Mouse (Mus musculus) liver (tissue): ENCODE data around the gene 4930415O20Rik.
A peak's percentile ranks its signal among the peaks of the same experiment; 100 is the strongest.

ENCODE experiments used
- DNase-seq: peaks from one replicate; pipeline ENCODE4 v3.0.0-alpha.2; 2020; ENCODE audit warnings: mixed read lengths

4930415O20Rik gene

DNA sequence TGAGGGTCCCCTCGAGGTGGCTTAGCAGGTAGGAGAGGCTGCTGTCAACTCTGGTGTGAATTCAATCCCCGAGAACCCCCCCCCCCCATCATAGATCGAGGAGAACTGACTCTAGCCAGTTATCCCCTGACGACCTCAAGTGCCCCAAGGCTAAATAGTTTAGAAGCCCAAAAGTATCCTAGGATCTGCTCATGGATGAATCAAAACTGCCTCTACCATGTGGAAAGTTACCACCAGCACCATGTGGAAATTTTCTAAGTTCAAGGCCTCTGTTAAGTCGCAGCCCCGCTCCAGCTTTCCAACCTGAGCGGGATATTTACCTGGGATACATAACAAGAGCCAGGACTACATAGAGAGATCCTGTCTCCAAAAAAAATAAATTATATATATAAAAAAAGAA is 1.6 kb upstream of the 4930415O20Rik start:
- DNase-seq, result no peak

DNA sequence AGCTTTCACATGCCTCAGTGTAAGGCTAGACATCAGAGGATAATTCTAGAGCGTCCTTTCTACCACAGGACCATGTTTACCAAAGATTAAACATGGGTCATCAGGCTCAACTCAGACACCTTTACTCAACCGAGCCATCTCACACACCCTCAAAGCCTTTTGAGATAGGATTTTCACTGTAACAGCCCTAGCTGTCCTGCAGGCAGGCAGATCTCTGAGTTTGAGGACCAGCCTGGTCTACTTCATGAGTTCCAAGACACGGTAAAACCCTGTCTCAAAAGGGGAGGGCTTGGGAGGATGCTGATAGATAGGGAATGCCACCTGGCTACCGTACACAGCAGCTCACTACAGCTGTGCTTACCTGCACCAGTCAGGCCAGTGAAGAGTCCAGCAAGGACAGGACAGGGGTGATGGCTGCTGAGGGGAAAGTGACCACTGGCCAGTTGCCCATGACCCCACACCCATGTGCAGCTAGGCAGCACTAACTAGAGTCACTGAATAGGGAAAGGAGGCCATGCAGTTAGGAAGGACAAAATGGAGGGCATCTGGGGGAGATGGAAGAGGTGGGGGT is 924 bp upstream of the 4930415O20Rik start:
- DNase-seq, result no peak

GRCm38 (mm10) chr15:98573293-98573692 is 2.5 kb downstream of the 4930415O20Rik start:
- no peak for DNase-seq

DNA sequence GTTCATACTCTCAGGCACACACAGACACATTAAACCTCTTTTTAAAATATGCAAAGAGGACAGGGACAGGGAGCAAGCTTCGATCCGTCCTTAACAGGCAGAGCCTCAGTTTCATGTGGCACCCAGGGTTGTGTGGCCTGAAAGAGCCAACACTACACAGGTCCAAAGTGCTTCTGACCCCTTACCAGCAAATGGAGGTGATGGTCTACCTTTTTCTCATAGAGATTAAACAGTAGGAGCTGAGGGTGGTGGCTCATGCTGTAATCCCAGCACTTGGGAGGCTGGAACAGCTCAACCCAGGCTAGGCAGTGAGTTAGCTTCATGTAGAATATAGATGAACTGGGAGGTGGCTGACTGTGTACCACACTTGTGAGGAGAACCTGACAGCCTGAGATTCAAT is 8.5 kb downstream of the 4930415O20Rik start:
- no peak for DNase-seq

DNA sequence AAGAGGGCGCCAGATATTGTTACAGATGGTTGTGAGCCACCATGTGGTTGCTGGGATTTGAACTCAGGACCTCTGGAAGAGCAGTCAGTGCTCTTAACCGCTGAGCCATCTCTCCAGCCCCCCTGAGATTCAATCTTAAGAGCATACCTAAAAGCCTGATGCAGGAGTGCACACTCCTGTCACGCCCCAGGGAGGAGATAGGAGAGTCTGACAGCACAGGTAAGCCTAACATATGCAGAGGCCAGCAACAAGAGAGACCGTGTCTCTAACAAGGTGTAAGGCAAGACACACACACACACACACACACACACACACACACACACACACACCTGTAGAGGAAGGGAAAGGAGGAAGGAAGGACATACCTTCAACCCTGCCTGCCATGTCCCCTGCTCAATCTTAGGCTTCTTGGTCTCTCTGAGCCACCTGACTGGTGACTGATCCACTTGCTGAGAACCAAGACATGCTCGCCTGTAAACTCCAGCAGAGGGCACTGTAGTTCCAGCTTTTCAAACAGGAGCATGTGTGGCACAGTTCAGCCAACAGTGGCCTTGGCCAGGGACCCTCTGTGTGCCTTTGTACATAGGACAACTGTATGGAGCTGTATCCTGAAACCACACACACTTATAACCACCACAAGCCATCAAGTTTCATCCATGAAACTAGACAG is 9.1 kb downstream of the 4930415O20Rik start:
- DNase-seq, result peak; percentile 82

GRCm38 (mm10) chr15:98582410-98582809 is 11.6 kb downstream of the 4930415O20Rik start:
- DNase-seq, result no peak

DNA sequence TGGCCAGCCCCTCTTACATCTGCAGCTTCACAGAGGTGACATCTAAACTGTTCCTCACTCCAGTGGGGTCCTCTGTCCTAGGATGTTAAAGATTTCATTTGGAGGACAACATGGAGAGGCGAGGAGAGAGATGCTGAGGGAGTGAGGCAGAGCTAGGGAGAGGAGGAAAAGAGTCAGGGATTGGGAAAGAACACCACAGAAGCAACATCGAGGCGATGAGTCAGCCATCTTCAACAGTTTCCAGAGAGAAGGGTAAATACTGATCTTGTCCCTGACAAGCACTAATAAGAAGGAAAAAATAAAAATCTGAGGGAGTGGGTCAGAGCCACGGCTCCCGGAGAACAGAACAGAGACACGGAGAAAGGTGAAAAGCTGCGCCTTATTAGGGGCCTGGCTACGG is 12.2 kb downstream of the 4930415O20Rik start:
- DNase-seq, result no peak

GRCm38 (mm10) chr15:98585421-98585820 is 14.6 kb downstream of the 4930415O20Rik start:
- no peak for DNase-seq

DNA sequence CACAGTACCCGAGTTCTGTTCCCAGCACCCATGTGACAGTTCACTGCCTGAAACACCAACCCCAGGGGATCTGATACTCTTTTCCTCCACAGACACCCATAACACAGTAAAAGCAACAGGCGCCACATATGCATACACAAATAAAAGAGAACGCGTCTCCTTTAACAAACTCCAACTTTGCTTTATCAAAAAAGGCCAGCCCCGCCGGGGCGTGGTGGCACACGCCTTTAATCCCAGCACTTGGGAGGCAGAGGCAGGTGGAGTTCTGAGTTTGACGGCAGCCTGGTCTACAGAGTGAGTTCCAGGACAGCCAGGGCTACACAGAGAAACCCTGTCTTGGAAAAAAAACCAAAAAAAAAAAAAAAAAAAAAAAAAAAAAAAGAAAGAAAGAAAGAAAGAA is 15.3 kb downstream of the 4930415O20Rik start:
- peak; percentile 83 for DNase-seq

DNA sequence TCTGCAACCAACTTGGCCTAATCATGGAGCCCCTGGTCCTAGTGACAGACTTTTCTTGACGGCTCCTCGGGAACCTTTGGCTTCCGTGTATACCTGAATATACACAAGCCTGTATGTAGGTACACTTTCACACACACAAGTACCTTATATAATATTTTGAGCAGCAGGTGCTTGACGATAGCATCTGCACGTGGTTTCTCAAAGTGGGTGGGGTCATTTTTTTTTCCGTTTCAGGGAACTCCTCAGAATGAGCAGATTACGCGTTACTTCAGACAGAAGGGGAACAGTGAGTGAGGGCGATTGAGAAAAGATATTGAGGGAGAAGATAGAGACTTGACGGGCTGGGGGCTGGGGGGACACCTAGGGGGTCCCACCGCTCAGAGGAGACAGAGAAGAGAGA is 16.9 kb downstream of the 4930415O20Rik start:
- no peak for DNase-seq

- DNase-seq, result no peak
Observed at GRCm38 (mm10) chr15:98589640-98590336, 19.0 kb downstream of the 4930415O20Rik start.

DNA sequence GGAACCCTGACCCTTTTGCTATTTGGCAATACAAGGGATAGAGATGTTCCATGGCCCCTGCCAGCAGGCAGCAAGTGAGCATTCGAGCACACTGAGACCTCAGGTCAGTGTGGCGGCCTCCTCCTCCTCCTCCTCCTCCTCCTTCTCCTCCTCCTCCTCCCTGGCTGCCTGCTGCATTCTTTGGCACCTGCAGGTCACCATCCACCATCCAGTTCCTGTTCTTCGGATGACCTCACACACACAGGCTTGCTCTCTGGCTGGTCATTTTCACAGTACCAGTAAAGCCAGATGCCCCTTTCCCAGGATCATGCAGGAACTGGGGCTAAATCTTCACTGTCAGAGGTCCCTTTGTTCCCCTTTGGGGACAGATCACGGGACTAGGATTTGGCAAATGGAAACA is 20.6 kb downstream of the 4930415O20Rik start:
- no peak for DNase-seq

GRCm38 (mm10) chr15:98594193-98594592 is 23.4 kb downstream of the 4930415O20Rik start:
- DNase-seq, result no peak

GRCm38 (mm10) chr15:98595049-98595448 is 24.2 kb downstream of the 4930415O20Rik start:
- no peak for DNase-seq

DNA sequence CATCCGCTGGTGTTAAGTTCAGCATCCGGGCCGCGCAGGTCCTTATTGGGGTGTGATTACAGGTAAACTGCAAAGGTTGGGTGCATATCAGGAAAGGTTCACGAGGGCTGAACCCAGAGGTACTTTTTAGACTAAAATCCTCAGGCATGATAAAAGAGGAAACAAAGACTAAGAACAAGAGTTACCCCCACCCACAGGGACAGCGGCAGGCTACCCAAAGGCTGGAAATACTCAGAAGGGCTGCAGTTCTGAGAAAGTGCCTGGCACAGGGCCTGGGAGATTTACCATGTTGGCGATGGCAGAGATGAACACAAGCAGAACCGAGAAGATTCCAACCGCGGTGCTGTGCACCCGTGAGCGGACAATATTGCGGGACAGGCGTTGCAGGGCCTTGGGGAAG is 25.8 kb downstream of the 4930415O20Rik start:
- DNase-seq, result no peak

GRCm38 (mm10) chr15:98600036-98600709 is 29.4 kb downstream of the 4930415O20Rik start:
- DNase-seq, result no peak

- DNase-seq, result no peak
Observed at GRCm38 (mm10) chr15:98601832-98602190, 31.0 kb downstream of the 4930415O20Rik start.

- DNase-seq, result peak; percentile 75
Observed at GRCm38 (mm10) chr15:98602191-98602881, 31.5 kb downstream of the 4930415O20Rik start.

DNA sequence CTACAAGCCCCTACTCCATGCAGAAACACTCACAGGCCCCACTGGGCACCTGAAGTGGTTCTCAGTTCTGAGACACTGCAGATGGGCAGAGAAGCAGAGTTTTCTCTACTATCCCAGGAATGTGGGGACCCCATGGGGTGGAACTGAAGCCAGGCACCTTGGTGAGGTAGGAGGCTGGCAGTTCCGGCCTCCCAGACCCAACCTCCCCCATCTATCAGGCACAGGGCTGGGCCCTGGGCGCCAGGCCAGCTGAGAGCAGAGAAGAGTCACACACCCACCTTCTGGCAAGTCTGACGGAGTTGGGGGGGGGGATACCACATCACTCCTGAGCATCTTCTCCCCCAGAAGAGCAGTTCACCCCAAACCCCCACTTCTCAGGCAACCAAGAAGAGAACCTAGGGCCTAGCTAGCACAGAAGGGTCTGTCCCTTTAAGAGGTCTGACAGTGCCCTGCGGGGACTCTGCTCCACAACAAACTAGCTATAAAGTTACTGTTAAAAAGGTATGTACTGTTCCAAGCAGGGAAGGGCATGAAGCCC is 32.2 kb downstream of the 4930415O20Rik start:
- peak; percentile 64 for DNase-seq

- DNase-seq, result no peak
Observed at GRCm38 (mm10) chr15:98604041-98604575, 33.3 kb downstream of the 4930415O20Rik start.

GRCm38 (mm10) chr15:98606051-98606536 is 35.3 kb downstream of the 4930415O20Rik start:
- DNase-seq, result peak; percentile 73

GRCm38 (mm10) chr15:98606739-98607138 is 35.9 kb downstream of the 4930415O20Rik start:
- DNase-seq, result peak; percentile 41
